Mouse (Mus musculus): ENCODE results near the gene Med10. TPM values are rescaled to one million over a fixed set of nuclear protein-coding genes. Genes with fewer than 3 reads are reported as not detected.

The Med10 gene
- total RNA-seq, 1 experiment = 63.1 TPM

GRCm38 (mm10) chr13:69853425-69854043 lies 51.3 kb downstream of the Med10 start:
- in situ Hi-C loops (cut with MboI; ENCODE audit: low sequenced_read_pairs in 2 of 2, unreplicated experiment in 2 of 2) = no loop called here
- no peak for TF ChIP-seq CHD2 (IDR thresholded peaks at IDR 0.05; ENCODE audit: low read depth, low read length)
- no peak for TF ChIP-seq HCFC1 (IDR thresholded peaks at IDR 0.05; ENCODE audit: borderline replicate concordance, insufficient read depth, low read length)
- H3K36me3 ChIP-seq (ENCODE audit: control insufficient read depth, insufficient read depth, low read length, poor library complexity, severe bottlenecking) = no peaks in the 10 kb centered on the region
- no peak overlapping the region for H3K27ac ChIP-seq (ENCODE audit: insufficient read depth, low read depth, low read length, poor library complexity, severe bottlenecking)
- no peaks in the 10 kb centered on the region for H3K9me3 ChIP-seq (ENCODE audit: control insufficient read depth, insufficient read depth, low read depth, low read length)
- no peak overlapping the region for H3K9ac ChIP-seq (ENCODE audit: insufficient read depth, low read depth, low read length, poor library complexity, severe bottlenecking)
- no peak overlapping the region for H3K4me3 ChIP-seq (ENCODE audit: insufficient read depth in 1 of 2, low read depth in 1 of 2, low read length in 2 of 2, poor library complexity in 1 of 2, severe bottlenecking in 1 of 2)
- no peaks in the 10 kb centered on the region for H3K4me1 ChIP-seq (ENCODE audit: control insufficient read depth in 2 of 2, insufficient read depth in 2 of 2, low read length in 2 of 2, poor library complexity in 1 of 2)
- DNase-seq (ENCODE audit: low read depth, low spot score) = no peak

GRCm38 (mm10) chr13:69855941-69856340 lies 53.7 kb downstream of the Med10 start:
- no peak for DNase-seq (ENCODE audit: low read depth, low spot score)
- in situ Hi-C loops (cut with MboI; ENCODE audit: low sequenced_read_pairs in 2 of 2, unreplicated experiment in 2 of 2) = no loop called here
- no peaks in the 10 kb centered on the region for H3K36me3 ChIP-seq (ENCODE audit: control insufficient read depth, insufficient read depth, low read length, poor library complexity, severe bottlenecking)
- TF ChIP-seq ZNF384 (IDR thresholded peaks at IDR 0.05; ENCODE audit: low read depth, low read length) = no peak
- TF ChIP-seq MAFK (IDR thresholded peaks at IDR 0.05; ENCODE audit: insufficient read depth, low read depth, low read length) = no peak
- no peak for TF ChIP-seq HCFC1 (IDR thresholded peaks at IDR 0.05; ENCODE audit: borderline replicate concordance, insufficient read depth, low read length)
- no peak for TF ChIP-seq CHD2 (IDR thresholded peaks at IDR 0.05; ENCODE audit: low read depth, low read length)
- TF ChIP-seq ZC3H11A (IDR thresholded peaks at IDR 0.05; ENCODE audit: borderline replicate concordance, low read depth, low read length) = no peak
- no peaks in the 10 kb centered on the region for H3K9me3 ChIP-seq (ENCODE audit: control insufficient read depth, insufficient read depth, low read depth, low read length)
- H3K9ac ChIP-seq (ENCODE audit: insufficient read depth, low read depth, low read length, poor library complexity, severe bottlenecking) = no peak overlapping the region
- H3K27ac ChIP-seq (ENCODE audit: insufficient read depth, low read depth, low read length, poor library complexity, severe bottlenecking) = no peak overlapping the region
- H3K4me1 ChIP-seq (ENCODE audit: control insufficient read depth in 2 of 2, insufficient read depth in 2 of 2, low read length in 2 of 2, poor library complexity in 1 of 2) = no peaks in the 10 kb centered on the region
- H3K4me3 ChIP-seq (ENCODE audit: insufficient read depth in 1 of 2, low read depth in 1 of 2, low read length in 2 of 2, poor library complexity in 1 of 2, severe bottlenecking in 1 of 2) = no peak overlapping the region

- no peak overlapping the region for H3K27ac ChIP-seq (ENCODE audit: insufficient read depth, low read depth, low read length, poor library complexity, severe bottlenecking)
- no peak overlapping the region for H3K4me3 ChIP-seq (ENCODE audit: insufficient read depth in 1 of 2, low read depth in 1 of 2, low read length in 2 of 2, poor library complexity in 1 of 2, severe bottlenecking in 1 of 2)
- no peak overlapping the region for H3K9ac ChIP-seq (ENCODE audit: insufficient read depth, low read depth, low read length, poor library complexity, severe bottlenecking)
- no peak for DNase-seq (ENCODE audit: low read depth, low spot score)
- TF ChIP-seq ZC3H11A (IDR thresholded peaks at IDR 0.05; ENCODE audit: borderline replicate concordance, low read depth, low read length) (no peak), HCFC1 (IDR thresholded peaks at IDR 0.05; ENCODE audit: borderline replicate concordance, insufficient read depth, low read length) (no peak), CHD2 (IDR thresholded peaks at IDR 0.05; ENCODE audit: low read depth, low read length) (no peak), MAFK (IDR thresholded peaks at IDR 0.05; ENCODE audit: insufficient read depth, low read depth, low read length) (no peak), ZNF384 (IDR thresholded peaks at IDR 0.05; ENCODE audit: low read depth, low read length) (no peak)
- no peaks in the 10 kb centered on the region for H3K36me3 ChIP-seq (ENCODE audit: control insufficient read depth, insufficient read depth, low read length, poor library complexity, severe bottlenecking)
- in situ Hi-C loops (cut with MboI; ENCODE audit: low sequenced_read_pairs in 2 of 2, unreplicated experiment in 2 of 2) = no loop called here
- H3K4me1 ChIP-seq (ENCODE audit: control insufficient read depth in 2 of 2, insufficient read depth in 2 of 2, low read length in 2 of 2, poor library complexity in 1 of 2) = no peaks in the 10 kb centered on the region
- no peaks in the 10 kb centered on the region for H3K9me3 ChIP-seq (ENCODE audit: control insufficient read depth, insufficient read depth, low read depth, low read length)
These were observed 60.1 kb downstream of the Med10 start for GRCm38 (mm10) chr13:69862276-69862675.

- Histone ChIP-seq H3K9ac (ENCODE audit: insufficient read depth, low read depth, low read length, poor library complexity, severe bottlenecking) (no peak overlapping the region), H3K27ac (ENCODE audit: insufficient read depth, low read depth, low read length, poor library complexity, severe bottlenecking) (no peak overlapping the region), H3K36me3 (ENCODE audit: control insufficient read depth, insufficient read depth, low read length, poor library complexity, severe bottlenecking) (no peaks in the 10 kb centered on the region), H3K9me3 (ENCODE audit: control insufficient read depth, insufficient read depth, low read depth, low read length) (no peaks in the 10 kb centered on the region), H3K4me1 (ENCODE audit: control insufficient read depth in 2 of 2, insufficient read depth in 2 of 2, low read length in 2 of 2, poor library complexity in 1 of 2) (no peaks in the 10 kb centered on the region), H3K4me3 (ENCODE audit: insufficient read depth in 1 of 2, low read depth in 1 of 2, low read length in 2 of 2, poor library complexity in 1 of 2, severe bottlenecking in 1 of 2) (no peak overlapping the region)
- in situ Hi-C loops (cut with MboI; ENCODE audit: low sequenced_read_pairs in 2 of 2, unreplicated experiment in 2 of 2) = no loop called here
- TF ChIP-seq MAFK (IDR thresholded peaks at IDR 0.05; ENCODE audit: insufficient read depth, low read depth, low read length) (no peak), HCFC1 (IDR thresholded peaks at IDR 0.05; ENCODE audit: borderline replicate concordance, insufficient read depth, low read length) (no peak)
- DNase-seq (ENCODE audit: low read depth, low spot score) = no peak
These were observed 62.7 kb downstream of the Med10 start for GRCm38 (mm10) chr13:69864911-69865310.

Other genes starting within 250 kb of the Med10 start
- 11.5 and 13.5 TPM in 2 replicates for gene Srd5a1, start 191.0 kb upstream of the Med10 start, total RNA-seq (2012; rRNA removed)
- 0.21 and 0.76 TPM in 2 replicates for gene Ube2ql1, start 62.5 kb upstream of the Med10 start, total RNA-seq (2012; rRNA removed)